Mouse (Mus musculus): ENCODE results near the gene Phf23.

GRCm38 (mm10) chr11:70014051-70014450 is 18.5 kb downstream of the Phf23 start:
- no peak for TF ChIP-seq POLR2A (IDR thresholded peaks at IDR 0.05; ENCODE audit: insufficient read depth, low read depth, low read length)
- TF ChIP-seq CTCF (IDR thresholded peaks at IDR 0.05), result no peak
